Mouse (Mus musculus) heart, adult 2 months (tissue): Measurements from ENCODE around the gene Gal3st2c.

Source experiments
- CTCF ChIP-seq: fragments of 200-600 bp; IDR thresholded peaks from 2 replicates; pipeline ENCODE4 v1.8.1; 2022; ENCODE audit warnings: antibody characterized with exemption, mild to moderate bottlenecking, moderate library complexity
- EP300 ChIP-seq: fragments of 200-500 bp; IDR thresholded peaks from 2 replicates; pipeline ENCODE4 v1.6.1; 2011; ENCODE audit warnings: low read depth, low read length, control low read depth; ENCODE audit not compliant: insufficient read depth

DNA sequence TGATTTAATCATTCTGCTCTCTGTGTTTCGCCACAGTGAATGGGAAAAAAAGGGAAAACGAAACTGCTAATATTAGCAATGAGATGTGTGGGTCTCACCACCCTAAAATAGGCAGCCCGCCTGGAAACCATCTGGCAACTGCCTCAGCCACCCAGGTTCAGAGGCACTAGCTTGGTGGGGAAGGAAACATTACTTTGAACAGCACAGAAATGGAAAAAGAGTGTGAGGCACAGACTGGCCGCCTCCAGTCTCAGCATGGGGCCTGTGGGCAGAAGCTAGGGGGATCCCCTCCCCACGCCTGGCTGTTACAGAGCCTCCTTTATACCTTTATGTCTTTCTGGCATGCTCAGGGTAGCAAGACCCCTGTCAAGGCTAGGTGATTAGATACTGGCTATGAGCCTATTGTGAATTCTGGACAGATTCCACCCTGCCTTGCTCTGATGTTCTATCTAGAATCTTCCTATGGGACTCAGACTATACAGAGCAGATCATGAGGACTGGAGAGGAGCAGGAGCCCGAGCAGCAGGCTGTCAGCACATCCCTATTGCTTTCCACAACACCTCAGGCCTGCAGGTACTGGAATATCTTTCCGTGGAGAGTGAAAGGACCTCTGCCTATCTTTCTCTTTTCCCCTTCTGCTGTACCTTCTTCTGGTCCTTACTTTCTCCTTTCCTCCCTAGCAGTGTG is 63.4 kb downstream of the Gal3st2c start:
- TF ChIP-seq EP300, result no peak
- TF ChIP-seq CTCF, result no peak
